Mouse (Mus musculus) lung, embryonic 16.5 days (tissue): ENCODE results near the gene Sun2. TPM values are rescaled to one million over a fixed set of nuclear protein-coding genes. Genes with fewer than 3 reads are reported as not detected.

Experiments
- polyA plus RNA-seq: library from polyadenylated mRNA; unstranded; fragments of >200 nt; fragmentation: Nextera tagmentation; extraction: Ambion mirVana; gene quantifications from 2 replicates; pipeline ENCODE4 v1.2.1, GENCODE M21; 2015

Sun2 gene
- polyA plus RNA-seq, 1 experiment from 2014 or later = 7.8 TPM

Other genes starting within 250 kb of the Sun2 start
- gene Kcnj4, start 237.3 kb downstream of the Sun2 start, polyA plus RNA-seq = not detected in 2 replicates
- gene Kdelr3, start 226.1 kb downstream of the Sun2 start, polyA plus RNA-seq = 75.3 and 78.6 TPM in 2 replicates
- 45.0 and 45.3 TPM in 2 replicates for gene Ddx17, start 195.8 kb downstream of the Sun2 start, polyA plus RNA-seq
- 3.2 and 3.3 TPM in 2 replicates for gene Dmc1, start 137.4 kb downstream of the Sun2 start, polyA plus RNA-seq
- gene Fam227a, start 83.6 kb downstream of the Sun2 start, polyA plus RNA-seq = 1.4 and 1.8 TPM in 2 replicates
- 72.4 and 73.0 TPM in 2 replicates for gene Cby1, start 83.3 kb downstream of the Sun2 start, polyA plus RNA-seq
- gene Tomm22, start 71.7 kb downstream of the Sun2 start, polyA plus RNA-seq = 225 and 239 TPM in 2 replicates
- gene Josd1, start 54.6 kb downstream of the Sun2 start, polyA plus RNA-seq = 15.8 and 16.1 TPM in 2 replicates
- 30.1 and 30.4 TPM in 2 replicates for gene Gtpbp1, start 51.7 kb downstream of the Sun2 start, polyA plus RNA-seq
- 66.9 and 72.1 TPM in 2 replicates for gene Dnal4, start 35.3 kb upstream of the Sun2 start, polyA plus RNA-seq
- gene Nptxr, start 62.2 kb upstream of the Sun2 start, polyA plus RNA-seq = 2.2 and 2.4 TPM in 2 replicates
- 0.39 and 0.60 TPM in 2 replicates for gene Npcd, start 91.7 kb upstream of the Sun2 start, polyA plus RNA-seq
- 73.5 and 80.7 TPM in 2 replicates for gene Cbx6, start 92.2 kb upstream of the Sun2 start, polyA plus RNA-seq
- gene Apobec3, start 149.1 kb upstream of the Sun2 start, polyA plus RNA-seq = 43.2 and 52.8 TPM in 2 replicates
- 3.1 and 4.3 TPM in 2 replicates for gene Cbx7, start 228.6 kb upstream of the Sun2 start, polyA plus RNA-seq